Mouse (Mus musculus): ENCODE measurements around the gene Nos2.

The Nos2 gene

GRCm38 (mm10) chr11:78959367-78959766 lies 38.8 kb downstream of the Nos2 start:
- no peak for DNase-seq (ENCODE audit: low spot score in 2 of 2)

- no peak for DNase-seq (ENCODE audit: low spot score in 2 of 2)
These were observed 39.4 kb downstream of the Nos2 start for GRCm38 (mm10) chr11:78959841-78960520.

- no peak for DNase-seq (ENCODE audit: low spot score in 2 of 2)
These were observed 40.6 kb downstream of the Nos2 start for GRCm38 (mm10) chr11:78961221-78961620.

- DNase-seq (ENCODE audit: low spot score in 2 of 2): no peak
These were observed 46.8 kb downstream of the Nos2 start for GRCm38 (mm10) chr11:78967371-78967770.

- DNase-seq (ENCODE audit: low spot score in 2 of 2): no peak
These were observed 47.5 kb downstream of the Nos2 start for GRCm38 (mm10) chr11:78968121-78968520.

DNA sequence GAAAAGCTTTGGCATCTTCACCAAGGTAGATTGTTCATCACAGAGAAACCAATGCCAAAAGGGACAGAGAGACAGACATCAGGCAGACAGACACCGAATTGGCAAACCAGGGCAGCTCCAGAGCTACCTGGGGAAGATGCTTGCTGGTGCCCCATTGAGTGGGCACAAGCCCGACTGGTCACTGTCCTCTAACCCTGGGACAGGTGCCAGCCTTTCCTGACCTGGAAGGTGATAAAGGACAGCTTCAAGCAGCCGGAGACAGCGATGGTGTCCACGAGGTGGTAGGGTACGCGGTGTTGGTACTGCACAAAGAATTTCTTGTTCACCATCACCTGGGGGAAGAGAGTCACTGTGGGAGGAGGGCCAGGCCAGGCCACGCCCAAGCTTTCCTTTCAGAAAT lies 50.5 kb downstream of the Nos2 start:
- no peak for DNase-seq (ENCODE audit: low spot score in 2 of 2)

GRCm38 (mm10) chr11:78971746-78972145 lies 51.2 kb downstream of the Nos2 start:
- DNase-seq (ENCODE audit: low spot score in 2 of 2): no peak

- no peak for DNase-seq (ENCODE audit: low spot score in 2 of 2)
These were observed 51.7 kb downstream of the Nos2 start for GRCm38 (mm10) chr11:78972328-78972727.

DNA sequence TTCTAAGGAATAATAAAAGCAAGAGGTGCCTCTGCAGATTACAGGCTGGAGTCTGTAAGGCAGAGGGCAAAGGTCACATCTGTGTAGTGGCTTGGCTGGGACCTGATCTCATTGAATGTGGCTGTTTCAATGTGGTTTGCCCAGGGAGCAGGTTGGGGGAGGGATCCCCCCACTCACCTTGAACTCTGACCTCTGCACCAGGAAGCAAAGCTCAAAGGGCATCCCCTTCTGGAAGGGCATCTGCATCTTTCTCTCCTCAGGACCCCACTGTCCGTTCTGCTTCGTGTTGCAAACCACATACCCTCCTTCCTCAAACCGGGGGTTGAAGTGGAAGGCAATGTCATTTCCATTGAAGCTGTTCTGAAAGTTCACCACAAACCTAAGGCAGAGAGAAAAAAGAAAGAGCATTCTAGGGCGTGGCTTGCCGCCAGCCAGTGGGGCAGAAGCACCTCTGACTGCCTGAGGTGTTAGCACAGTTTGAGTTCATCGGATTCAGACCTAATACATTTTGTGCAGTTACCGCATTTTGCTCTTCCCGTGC lies 52.3 kb downstream of the Nos2 start:
- DNase-seq (ENCODE audit: low spot score in 2 of 2): no peak

- DNase-seq (ENCODE audit: low spot score in 2 of 2): peak in 1 of 2 experiments; percentile 38
These were observed 53.0 kb downstream of the Nos2 start for GRCm38 (mm10) chr11:78973381-78974150.

GRCm38 (mm10) chr11:78976731-78977510 lies 56.3 kb downstream of the Nos2 start:
- DNase-seq (ENCODE audit: low spot score in 2 of 2): no peak

DNA sequence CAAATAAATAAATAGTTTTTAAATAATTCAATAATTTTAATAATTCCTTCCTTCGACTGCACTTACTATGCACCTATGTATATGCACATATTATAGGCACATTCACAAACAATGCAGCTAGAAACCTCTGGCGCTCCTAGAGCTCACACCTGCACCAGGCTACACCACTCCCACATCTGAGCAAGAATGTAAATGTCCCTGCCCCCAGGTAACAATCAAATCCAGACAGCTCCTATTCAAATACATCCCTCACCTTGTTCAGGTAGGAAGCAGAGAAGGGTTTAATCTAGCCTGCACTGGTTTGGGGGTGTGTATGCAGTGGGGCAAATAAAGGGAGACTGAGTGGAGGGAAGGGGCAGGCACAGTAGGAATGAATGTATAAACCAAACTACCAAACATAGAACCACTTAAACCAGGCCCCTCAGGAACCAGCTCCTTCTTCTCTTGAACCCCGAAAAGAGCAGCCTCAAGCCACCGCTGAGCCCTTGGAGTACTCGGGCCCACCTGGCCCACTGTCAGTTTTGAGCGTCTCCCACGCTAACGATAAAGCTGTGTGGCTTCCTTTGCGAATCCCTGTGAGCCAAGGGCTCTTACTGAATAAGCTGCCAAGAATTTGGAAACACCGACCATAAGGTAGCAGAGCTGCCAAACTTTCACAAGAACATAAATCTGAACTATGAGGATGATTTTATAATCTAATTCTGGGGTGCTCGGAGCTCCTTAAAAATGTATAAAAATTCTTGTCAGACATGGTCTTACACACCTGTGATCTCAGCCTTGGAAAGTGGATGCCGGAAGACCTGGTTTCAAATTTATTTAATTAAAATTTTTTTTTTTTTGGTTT lies 57.8 kb downstream of the Nos2 start:
- no peak for DNase-seq (ENCODE audit: low spot score in 2 of 2)

GRCm38 (mm10) chr11:78980083-78980634 lies 59.6 kb downstream of the Nos2 start:
- DNase-seq (ENCODE audit: low spot score in 2 of 2): no peak

- no peak for DNase-seq (ENCODE audit: low spot score in 2 of 2)
These were observed 61.5 kb downstream of the Nos2 start for GRCm38 (mm10) chr11:78982042-78982441.

GRCm38 (mm10) chr11:78982513-78983291 lies 62.1 kb downstream of the Nos2 start:
- no peak for DNase-seq (ENCODE audit: low spot score in 2 of 2)

- no peak for DNase-seq (ENCODE audit: low spot score in 2 of 2)
These were observed 63.0 kb downstream of the Nos2 start for GRCm38 (mm10) chr11:78983539-78983938.

DNA sequence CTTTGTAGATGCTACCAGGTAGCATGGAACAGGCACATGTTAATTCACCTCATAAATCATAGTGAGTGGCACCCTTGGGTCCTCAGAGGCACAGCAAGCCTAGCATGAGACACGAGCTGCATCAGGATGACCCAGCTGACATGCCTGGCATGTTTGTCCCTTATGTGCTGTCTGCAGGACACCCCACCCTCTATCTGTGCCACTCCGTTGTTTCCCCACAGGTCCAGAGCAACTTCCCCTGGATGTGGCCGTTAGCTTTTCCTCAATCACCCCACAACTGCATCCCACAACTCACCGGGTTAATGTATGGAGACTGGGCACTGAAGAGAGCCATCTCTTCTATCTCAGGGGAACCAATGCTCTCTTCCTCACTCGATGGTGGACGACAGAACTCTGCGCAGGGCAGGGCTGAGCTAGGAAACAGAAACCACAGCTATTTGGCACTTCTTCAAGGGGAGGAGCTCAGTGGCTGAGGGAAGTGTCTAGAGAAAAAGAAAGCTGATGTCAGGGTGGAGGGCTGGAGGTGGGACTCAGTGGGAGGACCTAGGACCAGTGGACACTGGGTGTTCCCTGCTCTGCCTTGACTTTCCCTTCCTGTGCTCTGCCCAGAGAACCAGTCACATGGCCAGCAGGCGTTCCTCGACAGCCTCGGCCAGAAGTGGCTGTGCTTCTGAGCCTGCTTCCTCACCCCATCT lies 64.0 kb downstream of the Nos2 start, which contains the start of gene Lgals9:
TSS of gene Lgals9 (minus strand) at position 464 of the 695 bp plus-strand sequence.
- peak; percentile 64 to 70 for DNase-seq (ENCODE audit: low spot score in 2 of 2)

GRCm38 (mm10) chr11:78985505-78985904 lies 64.9 kb downstream of the Nos2 start:
- no peak for DNase-seq (ENCODE audit: low spot score in 2 of 2)

DNA sequence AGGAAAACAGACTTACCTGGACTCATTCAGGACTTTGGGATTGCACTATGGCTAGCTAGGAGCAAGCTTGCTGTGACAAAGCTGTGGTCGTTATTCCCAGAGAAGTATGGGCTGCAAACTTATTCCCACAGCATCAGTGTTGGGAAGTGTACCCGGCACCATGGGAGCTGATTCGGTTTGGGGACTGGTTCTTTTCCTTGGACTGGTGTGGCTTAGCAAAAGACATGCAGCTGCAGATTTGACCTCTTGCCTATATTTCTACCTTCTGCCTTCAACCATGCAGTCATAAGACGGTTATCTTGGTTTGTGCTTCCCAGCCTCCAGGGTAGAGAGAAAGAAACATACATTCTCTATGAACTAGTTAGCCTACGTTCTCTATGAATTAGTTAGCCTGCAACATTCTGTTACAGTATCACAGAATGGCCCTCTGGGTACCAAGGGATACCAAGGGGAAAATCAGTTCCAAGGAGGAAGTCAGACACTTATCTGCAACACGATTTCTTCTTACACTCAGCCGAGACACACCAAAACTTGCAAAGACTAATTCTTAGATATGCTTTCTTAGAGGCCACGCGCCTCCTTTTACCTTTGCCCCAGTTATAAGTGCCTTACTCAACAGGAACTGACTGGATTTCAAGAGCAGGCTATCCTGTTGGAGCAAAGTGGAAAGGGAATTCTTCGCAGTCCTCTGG lies 65.9 kb downstream of the Nos2 start:
- DNase-seq (ENCODE audit: low spot score in 2 of 2): no peak
